Mouse (Mus musculus) spleen, adult 2 months (tissue): ENCODE measurements around the gene Aldh4a1.

Experiments
- CTCF ChIP-seq: fragments of 200-500 bp; IDR thresholded peaks from 2 replicates; pipeline ENCODE4 v1.5.1; 2011; ENCODE audit warnings: mild to moderate bottlenecking, inconsistent platforms; ENCODE audit not compliant: insufficient read depth, insufficient read length, insufficient replicate concordance; ENCODE audit errors: extremely low read depth
- POLR2A ChIP-seq: fragments of 200-500 bp; IDR thresholded peaks from 2 replicates; pipeline ENCODE4 v1.6.1; 2011; ENCODE audit warnings: low read depth, low read length, inconsistent platforms

DNA sequence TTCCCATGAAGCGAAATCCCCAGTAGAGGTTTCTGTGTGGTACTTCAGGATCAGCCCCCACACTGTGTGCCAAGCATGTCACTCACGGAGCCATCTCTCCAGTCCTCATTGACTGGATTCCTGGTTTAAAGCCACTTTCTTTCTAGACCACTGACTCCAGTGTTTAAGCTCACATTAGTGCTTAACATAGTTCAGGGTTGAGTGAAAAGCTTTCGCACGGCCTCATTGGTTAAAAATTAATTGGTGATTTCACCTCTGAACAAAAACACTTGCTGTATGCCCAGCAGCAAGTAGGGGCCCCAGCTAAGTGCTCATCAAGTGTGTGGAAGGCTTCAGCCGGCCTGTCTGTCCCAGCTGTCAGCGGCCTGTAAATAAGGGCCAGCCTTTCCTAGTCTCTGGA is 45.0 kb downstream of the Aldh4a1 start:
- TF ChIP-seq CTCF, result no peak
- TF ChIP-seq POLR2A, result no peak
